Mouse (Mus musculus) neural tube, embryonic 12.5 days (tissue): ENCODE measurements around the gene Plekha1. TPM values are rescaled to one million over a fixed set of nuclear protein-coding genes. Genes with fewer than 3 reads are reported as not detected.

Experiments
- ATAC-seq: fragments of 200-750 bp; cut with Nextera tagmentation; 2 replicates; pipeline ENCODE4 v1.8.0; 2017; ENCODE audit warnings: low read depth, mild to moderate bottlenecking, moderate TSS enrichment, moderate library complexity; ENCODE audit not compliant: low FRiP score
- H3K27ac ChIP-seq: fragments of 300-500 bp; sonication (generic); 2 replicates; pipeline ENCODE4 v1.5.1; 2016
- H3K27me3 ChIP-seq: fragments of 300-500 bp; sonication (generic); replicated peaks from 2 replicates; pipeline ENCODE4 v1.6.1; 2016; ENCODE audit warnings: mild to moderate bottlenecking
- H3K36me3 ChIP-seq: fragments of 300-500 bp; sonication (generic); 2 replicates; pipeline ENCODE4 v1.6.1; 2016; ENCODE audit warnings: mild to moderate bottlenecking
- H3K4me1 ChIP-seq: fragments of 300-500 bp; sonication (generic); 2 replicates; pipeline ENCODE4 v1.6.1; 2016
- H3K4me2 ChIP-seq: fragments of 300-500 bp; sonication (generic); replicated peaks from 2 replicates; pipeline ENCODE4 v1.6.1; 2016; ENCODE audit warnings: mild to moderate bottlenecking
- H3K4me3 ChIP-seq: fragments of 300-500 bp; sonication (generic); 2 replicates; pipeline ENCODE4 v1.5.1; 2016
- H3K9ac ChIP-seq: fragments of 300-500 bp; sonication (generic); 2 replicates; pipeline ENCODE4 v1.6.1; 2016; ENCODE audit warnings: mild to moderate bottlenecking
- H3K9me3 ChIP-seq: fragments of 300-500 bp; sonication (generic); 2 replicates; pipeline ENCODE4 v1.6.1; 2016; ENCODE audit warnings: mild to moderate bottlenecking
- WGBS: fragments of 180-500 bp; shearing (Covaris S2); methylation state at CpG from one replicate; pipeline ENCODE4 v1.1.7; 2016; 5-methylcytosine and 5-hydroxymethylcytosine counted together
- microRNA-seq: library from miRNA; unstranded; fragments of <30 nt; microRNA quantifications from one replicate; pipeline ENCODE4, GENCODE M21; 2017
- polyA plus RNA-seq: library from polyadenylated mRNA; unstranded; fragments of >200 nt; fragmentation: Nextera tagmentation; extraction: Ambion mirVana; gene quantifications from 2 replicates; pipeline ENCODE4 v1.2.1, GENCODE M21; 2016

The Plekha1 gene
- polyA plus RNA-seq, 1 experiment from 2014 or later: 57.2 TPM

DNA sequence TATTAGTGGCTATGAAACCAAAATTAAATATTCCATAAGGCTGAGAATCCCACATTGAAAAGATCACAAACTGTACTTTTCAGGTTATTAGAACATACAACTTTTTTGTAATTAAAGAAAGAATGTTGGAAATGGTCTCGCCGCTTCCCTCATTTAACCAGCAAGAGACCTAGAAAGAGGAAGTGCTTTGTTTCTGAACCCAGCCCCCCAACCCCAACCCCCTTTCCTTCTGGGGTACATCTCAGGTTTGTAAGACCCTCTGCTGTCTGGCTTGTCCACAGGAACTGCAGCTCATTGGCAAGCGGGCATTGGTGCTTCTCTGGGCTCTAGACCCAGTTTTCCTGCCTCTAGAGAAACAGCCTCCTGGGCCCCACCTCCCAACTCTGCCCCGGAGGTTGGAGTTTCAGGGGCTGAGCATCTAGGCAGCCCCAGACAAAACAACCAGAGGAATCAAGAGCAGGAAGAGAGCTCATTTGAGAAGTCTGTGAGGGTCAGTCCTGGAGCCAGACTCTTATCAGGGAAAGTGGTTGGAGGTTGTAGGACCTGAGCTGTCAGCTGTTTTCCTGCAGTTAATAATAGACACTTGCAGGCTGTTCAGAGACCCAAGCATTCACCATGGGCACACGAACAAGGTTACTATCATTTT is 83.1 kb downstream of the Plekha1 start:
- no peak for ATAC-seq
- no peaks in the 10 kb centered on the region for H3K36me3 ChIP-seq
- no peak overlapping the region for H3K9ac ChIP-seq
- no peak overlapping the region for H3K4me2 ChIP-seq
- no peaks in the 10 kb centered on the region for H3K27me3 ChIP-seq
- no peak overlapping the region for H3K27ac ChIP-seq
- 75% methylated on average over 5 of the region's 5 CpGs for WGBS
- H3K4me3 ChIP-seq: no peak overlapping the region
- H3K4me1 ChIP-seq: 0 out of 2 replicates have a peak, but pooled peaks cover 3% of the 10 kb centered on the region
- H3K9me3 ChIP-seq: no peaks in the 10 kb centered on the region

DNA sequence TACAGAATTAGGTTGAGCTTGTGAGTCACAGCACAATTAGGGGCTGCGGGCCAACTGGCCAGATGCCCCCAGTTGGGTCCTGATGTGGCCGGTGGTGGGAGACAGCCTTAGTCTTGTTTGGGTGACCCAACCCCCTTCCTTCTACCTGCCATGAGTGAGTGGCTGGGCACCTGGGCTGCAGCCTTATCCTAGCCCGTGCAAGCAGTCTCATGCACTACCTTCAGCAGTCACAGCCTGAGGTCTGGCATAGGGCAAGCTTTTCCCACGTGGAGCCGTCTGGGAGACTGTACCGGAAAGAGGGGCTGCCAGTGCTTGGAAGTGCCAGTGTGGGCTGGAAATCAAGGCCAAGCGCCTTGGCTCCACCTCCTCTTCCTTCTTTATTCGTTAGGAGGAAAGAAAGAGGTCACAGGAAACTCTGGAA is 83.8 kb downstream of the Plekha1 start:
- no peak overlapping the region for H3K4me2 ChIP-seq
- H3K27me3 ChIP-seq: no peaks in the 10 kb centered on the region
- H3K4me3 ChIP-seq: no peak overlapping the region
- 52% methylated on average over 8 of the region's 8 CpGs for whole genome bisulfite sequencing
- no peaks in the 10 kb centered on the region for H3K9me3 ChIP-seq
- no peaks in the 10 kb centered on the region for H3K36me3 ChIP-seq
- ATAC-seq: no peak
- H3K27ac ChIP-seq: no peak overlapping the region
- H3K9ac ChIP-seq: no peak overlapping the region
- H3K4me1 ChIP-seq: 0 out of 2 replicates have a peak, but pooled peaks cover 3% of the 10 kb centered on the region

DNA sequence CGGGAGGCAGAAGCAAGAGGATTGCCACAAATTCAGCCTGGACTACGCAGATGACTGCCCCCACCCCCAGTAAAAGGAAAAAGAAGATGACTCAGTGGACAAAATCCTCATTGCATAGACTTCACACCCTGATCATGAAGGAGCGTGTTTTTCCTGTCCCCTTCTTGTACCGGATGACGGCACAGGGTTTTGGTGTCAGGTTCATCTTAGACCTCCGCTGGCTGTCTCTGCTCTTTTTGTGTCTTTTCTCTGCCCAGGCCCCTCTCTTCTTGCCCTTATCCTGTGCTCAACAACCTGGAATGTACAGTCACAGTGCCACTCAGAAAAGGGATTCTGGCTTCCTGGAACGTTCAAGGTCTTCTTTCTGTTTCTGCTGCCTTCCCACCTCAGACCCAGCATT is 84.9 kb downstream of the Plekha1 start:
- 0 out of 2 replicates have a peak, but pooled peaks cover 3% of the 10 kb centered on the region for H3K4me1 ChIP-seq
- H3K4me3 ChIP-seq: no peak overlapping the region
- H3K9ac ChIP-seq: no peak overlapping the region
- ATAC-seq: no peak
- WGBS: 95% methylated on average over 7 of the region's 7 CpGs
- no peak overlapping the region for H3K27ac ChIP-seq
- no peaks in the 10 kb centered on the region for H3K36me3 ChIP-seq
- no peaks in the 10 kb centered on the region for H3K27me3 ChIP-seq
- no peak overlapping the region for H3K4me2 ChIP-seq
- H3K9me3 ChIP-seq: no peaks in the 10 kb centered on the region

DNA sequence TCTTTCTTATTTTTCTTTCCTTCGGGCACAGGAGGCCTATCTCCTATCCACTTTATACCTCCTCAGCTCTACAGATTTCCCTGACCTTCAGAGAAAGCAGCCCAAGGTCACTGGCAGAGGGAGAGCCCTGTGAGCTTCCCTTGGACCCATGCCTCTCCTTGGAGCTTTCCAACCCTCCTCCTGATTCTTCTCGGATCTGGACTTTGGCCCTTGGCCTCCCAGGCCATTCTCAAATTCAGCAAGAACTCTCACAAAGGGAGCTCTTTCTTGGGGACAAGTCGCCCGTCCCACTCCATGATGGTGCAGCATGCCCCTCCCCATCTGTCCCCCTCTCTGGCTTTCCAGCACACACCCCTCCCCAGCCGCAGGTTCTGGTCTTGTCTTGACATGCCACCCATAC is 85.4 kb downstream of the Plekha1 start:
- ATAC-seq: no peak
- Histone ChIP-seq H3K9ac (no peak overlapping the region), H3K9me3 (no peaks in the 10 kb centered on the region), H3K4me1 (0 out of 2 replicates have a peak, but pooled peaks cover 3% of the 10 kb centered on the region), H3K4me3 (no peak overlapping the region), H3K27ac (no peak overlapping the region), H3K36me3 (no peaks in the 10 kb centered on the region), H3K27me3 (no peaks in the 10 kb centered on the region), H3K4me2 (no peak overlapping the region)
- WGBS: 79% methylated on average over 5 of the region's 5 CpGs

DNA sequence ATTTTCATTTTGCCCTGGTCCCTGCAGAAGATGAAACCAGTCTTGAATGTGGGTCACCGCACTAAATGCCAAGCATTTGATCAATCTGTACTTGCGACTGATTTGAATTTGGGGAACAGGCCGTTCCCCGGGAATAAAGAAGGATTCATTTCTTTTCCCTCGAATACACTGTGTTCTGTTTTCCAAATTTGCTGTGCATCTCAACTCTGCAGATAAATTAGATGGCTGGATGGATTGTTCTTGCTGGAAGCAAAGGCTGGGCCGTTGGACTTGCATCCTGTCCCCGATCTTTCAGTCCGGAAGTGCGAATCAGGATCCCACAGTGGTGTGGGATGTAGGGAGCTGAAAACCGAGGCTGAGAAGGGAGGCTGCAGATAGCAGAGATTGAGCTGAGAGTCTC is 87.8 kb downstream of the Plekha1 start:
- H3K27ac ChIP-seq: no peak overlapping the region
- no peak overlapping the region for H3K4me3 ChIP-seq
- H3K4me2 ChIP-seq: no peak overlapping the region
- ATAC-seq: no peak
- 0 out of 2 replicates have a peak, but pooled peaks cover 3% of the 10 kb centered on the region for H3K4me1 ChIP-seq
- H3K36me3 ChIP-seq: no peaks in the 10 kb centered on the region
- no peak overlapping the region for H3K9ac ChIP-seq
- 88% methylated on average over 10 of the region's 10 CpGs for WGBS
- H3K9me3 ChIP-seq: no peaks in the 10 kb centered on the region
- no peaks in the 10 kb centered on the region for H3K27me3 ChIP-seq

- 0 out of 2 replicates have a peak, but pooled peaks cover 3% of the 10 kb centered on the region for H3K4me1 ChIP-seq
- H3K27me3 ChIP-seq: no peaks in the 10 kb centered on the region
- no peaks in the 10 kb centered on the region for H3K9me3 ChIP-seq
- no peak overlapping the region for H3K9ac ChIP-seq
- no peak for ATAC-seq
- no peak overlapping the region for H3K4me3 ChIP-seq
- no peak overlapping the region for H3K27ac ChIP-seq
- H3K36me3 ChIP-seq: no peaks in the 10 kb centered on the region
- WGBS: 89% methylated on average over 10 of the region's 10 CpGs
- H3K4me2 ChIP-seq: no peak overlapping the region
Observed at GRCm38 (mm10) chr7:130954177-130954601, 88.6 kb downstream of the Plekha1 start.

DNA sequence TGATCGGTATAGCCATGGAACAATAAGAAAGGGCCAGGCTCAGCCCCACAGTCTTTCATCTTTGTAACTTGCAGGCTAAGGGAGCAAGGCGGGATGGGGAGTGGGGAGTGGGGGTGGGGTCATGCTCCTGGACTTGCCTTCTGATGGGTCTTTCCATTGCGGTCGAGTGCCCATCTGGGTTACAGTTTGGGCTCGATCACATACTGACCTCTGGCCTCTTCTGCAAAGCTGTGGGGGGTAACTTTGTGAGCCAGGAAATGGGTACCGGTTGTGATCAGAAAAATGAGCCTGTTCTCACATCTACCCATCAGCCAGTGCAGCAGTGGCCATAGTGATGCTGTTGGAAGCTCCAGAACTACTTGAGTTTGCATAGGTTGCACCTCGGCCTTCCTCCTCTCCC is 93.0 kb downstream of the Plekha1 start:
- 63% methylated on average over 7 of the region's 7 CpGs for WGBS
- H3K9ac ChIP-seq: no peak overlapping the region
- H3K36me3 ChIP-seq: no peaks in the 10 kb centered on the region
- no peak overlapping the region for H3K27ac ChIP-seq
- no peak overlapping the region for H3K4me2 ChIP-seq
- H3K9me3 ChIP-seq: no peaks in the 10 kb centered on the region
- no peaks in the 10 kb centered on the region; the same call in 1 of the 2 replicates for H3K4me1 ChIP-seq
- H3K4me3 ChIP-seq: no peak overlapping the region
- ATAC-seq: no peak
- no peaks in the 10 kb centered on the region for H3K27me3 ChIP-seq

DNA sequence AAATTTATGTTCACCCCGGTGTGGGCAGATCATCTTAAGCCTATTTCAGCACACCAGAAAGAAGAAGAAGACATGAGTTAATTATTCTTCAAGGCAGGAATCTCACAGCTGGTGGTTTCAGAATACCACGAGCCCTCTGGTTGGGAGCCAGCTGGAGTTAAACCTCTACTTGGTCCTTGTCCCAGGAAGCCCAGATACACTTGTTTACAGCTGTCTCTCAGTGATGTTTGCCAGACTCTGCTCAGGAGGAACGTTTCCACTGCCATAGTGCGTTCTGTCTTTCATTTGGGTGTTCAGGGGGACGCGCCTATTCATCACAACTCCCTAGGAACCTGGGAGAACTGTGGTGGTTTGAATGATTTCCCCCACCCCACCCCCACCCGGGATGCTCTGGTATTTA is 94.3 kb downstream of the Plekha1 start:
- H3K36me3 ChIP-seq: no peaks in the 10 kb centered on the region
- no peak overlapping the region for H3K4me3 ChIP-seq
- H3K9me3 ChIP-seq: no peaks in the 10 kb centered on the region
- no peaks in the 10 kb centered on the region; the same call in 1 of the 2 replicates for H3K4me1 ChIP-seq
- ATAC-seq: no peak
- H3K27me3 ChIP-seq: no peaks in the 10 kb centered on the region
- H3K27ac ChIP-seq: no peak overlapping the region
- H3K4me2 ChIP-seq: no peak overlapping the region
- H3K9ac ChIP-seq: no peak overlapping the region
- 60% methylated on average over 7 of the region's 7 CpGs for WGBS

- Histone ChIP-seq H3K27me3 (no peaks in the 10 kb centered on the region), H3K4me1 (no peaks in the 10 kb centered on the region; the same call in 1 of the 2 replicates), H3K9me3 (no peaks in the 10 kb centered on the region), H3K4me2 (no peak overlapping the region), H3K9ac (no peak overlapping the region), H3K27ac (no peak overlapping the region), H3K4me3 (no peak overlapping the region), H3K36me3 (no peaks in the 10 kb centered on the region)
- WGBS: 89% methylated on average over 6 of the region's 6 CpGs
- no peak for ATAC-seq
Observed at GRCm38 (mm10) chr7:130961429-130961828, 95.9 kb downstream of the Plekha1 start.

Small RNAs within 50 kb of the gene (microRNA-seq; reads per million reads assigned to microRNA genes)
- not detected for gene Mir7061

Other genes with a start within 250 kb of the Plekha1 start
- 0.15 TPM in 1 of 2 replicates, not detected in the other for gene Btbd16, start 91.7 kb upstream of the Plekha1 start, polyA plus RNA-seq
- 7.9 and 13.8 TPM in 2 replicates for gene Htra1, start 70.4 kb downstream of the Plekha1 start, polyA plus RNA-seq
- gene Dmbt1, start 166.3 kb downstream of the Plekha1 start, polyA plus RNA-seq: not detected in 2 replicates